Mouse (Mus musculus) frontal cortex, postnatal 36 days (tissue): Measurements from ENCODE around the gene Nfkbiz.

ENCODE experiments used
- DNase-seq, 2 experiments: peaks; one replicate each; pipeline ENCODE4 v3.0.0; 2022; ENCODE audit warnings: low spot score in 2 of 2

Nfkbiz gene

DNA sequence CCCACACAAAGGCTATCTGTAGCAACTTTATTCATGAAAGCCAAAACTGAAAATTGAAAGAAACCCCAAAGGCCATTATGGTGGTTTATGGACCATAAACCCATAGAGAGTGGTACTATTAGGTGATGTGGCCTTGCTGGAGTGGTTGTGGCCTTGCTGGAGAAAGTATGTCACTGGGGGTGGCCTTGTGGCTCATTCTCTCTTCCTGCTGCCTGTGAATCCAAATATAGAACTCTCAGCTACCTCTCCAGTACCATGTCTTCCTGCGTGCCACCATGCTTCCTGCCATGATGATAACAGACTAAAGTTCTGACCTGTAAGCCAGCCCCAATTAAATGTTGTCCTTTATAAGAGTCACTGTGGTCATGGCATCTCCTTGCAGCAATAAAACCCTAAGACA, 33.9 kb downstream of the Nfkbiz start:
- DNase-seq = no peak

DNA sequence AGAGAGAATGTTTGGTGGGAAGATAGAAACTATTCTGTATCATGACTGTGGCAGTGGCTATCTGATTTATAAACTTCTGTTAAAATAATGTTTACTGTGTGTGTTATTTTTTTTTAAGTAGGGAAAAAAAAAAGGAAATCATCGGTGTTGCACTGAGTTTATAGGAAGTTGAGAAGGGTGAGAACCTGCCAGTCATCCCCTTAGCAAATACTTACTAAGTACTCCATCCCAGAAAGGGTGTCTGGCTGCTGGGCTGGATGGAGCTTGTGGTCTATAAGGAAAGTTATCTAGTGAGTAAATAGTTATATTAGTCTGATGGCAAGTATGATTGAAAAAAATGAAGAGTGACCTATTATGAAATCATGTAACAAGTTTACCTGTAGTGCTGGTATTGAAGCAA, 37.1 kb downstream of the Nfkbiz start:
- DNase-seq = no peak

DNA sequence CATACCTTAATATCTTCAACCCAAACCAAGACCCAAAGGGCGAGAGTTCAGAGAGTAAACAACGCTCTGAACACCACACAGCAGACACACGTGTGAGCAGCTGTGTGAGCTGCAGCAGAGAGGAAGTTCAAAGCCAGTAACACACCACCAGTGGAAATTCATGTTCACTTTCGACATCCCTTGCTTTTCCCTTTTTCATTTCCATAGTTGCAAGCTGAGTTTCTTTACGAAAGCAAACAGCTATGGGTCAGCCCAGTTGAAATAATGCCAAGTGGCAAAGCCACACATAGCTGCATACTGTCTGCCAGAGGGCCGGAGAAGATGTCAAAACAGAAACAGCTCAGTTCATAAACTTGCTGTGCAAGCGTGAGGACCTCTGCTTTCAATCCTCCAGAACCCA, 39.9 kb downstream of the Nfkbiz start:
- DNase-seq = no peak

- DNase-seq = no peak
Measured at GRCm38 (mm10) chr16:55790326-55790725, 48.4 kb downstream of the Nfkbiz start.

DNA sequence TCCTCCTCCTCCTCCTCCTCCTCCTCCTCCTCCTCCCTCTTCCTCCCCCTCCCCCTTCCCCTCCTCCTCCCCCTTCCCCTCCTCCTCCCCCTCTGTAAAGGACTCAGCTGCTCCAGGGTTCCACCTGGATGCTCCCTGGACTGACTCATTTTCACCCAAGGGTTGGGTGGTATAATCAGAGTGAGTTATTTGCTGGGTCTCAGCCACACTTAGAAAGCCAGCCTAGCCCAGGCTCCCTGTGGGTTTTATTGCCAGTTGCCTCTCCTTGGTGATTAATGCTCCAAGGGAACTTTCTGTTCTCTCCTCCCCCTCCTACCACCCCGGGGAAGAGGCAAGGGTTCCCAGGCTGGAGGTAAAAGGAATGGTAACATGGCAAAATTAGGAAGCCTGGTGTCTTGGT, 49.4 kb downstream of the Nfkbiz start:
- DNase-seq = no peak

- DNase-seq = no peak
Measured at GRCm38 (mm10) chr16:55788671-55789070, 50.0 kb downstream of the Nfkbiz start.

- no peak for DNase-seq
Measured at GRCm38 (mm10) chr16:55787385-55788072, 51.2 kb downstream of the Nfkbiz start.

GRCm38 (mm10) chr16:55784379-55784778, 54.3 kb downstream of the Nfkbiz start:
- DNase-seq = no peak

GRCm38 (mm10) chr16:55783923-55784322, 54.8 kb downstream of the Nfkbiz start:
- DNase-seq = no peak

GRCm38 (mm10) chr16:55782911-55783310, 55.8 kb downstream of the Nfkbiz start:
- DNase-seq = no peak

DNA sequence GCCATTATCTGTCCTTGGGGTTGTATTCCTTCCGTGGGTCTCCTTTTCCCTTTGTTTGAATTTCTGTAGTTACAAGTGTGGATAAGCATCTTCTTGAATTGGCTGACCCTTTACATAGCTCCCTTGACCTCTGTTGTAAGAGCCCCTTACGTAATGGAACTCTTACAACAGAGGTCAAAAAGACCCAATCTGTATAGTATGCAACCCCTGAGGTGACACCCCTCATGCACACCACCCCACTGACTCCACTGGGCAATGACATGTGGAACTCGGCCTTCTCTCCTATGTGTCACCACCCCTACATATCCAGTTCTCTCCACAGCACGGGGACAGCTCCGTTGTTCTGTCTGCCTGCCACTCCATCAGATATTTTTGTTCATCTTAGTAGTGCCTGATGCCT, 56.9 kb downstream of the Nfkbiz start:
- no peak for DNase-seq

DNA sequence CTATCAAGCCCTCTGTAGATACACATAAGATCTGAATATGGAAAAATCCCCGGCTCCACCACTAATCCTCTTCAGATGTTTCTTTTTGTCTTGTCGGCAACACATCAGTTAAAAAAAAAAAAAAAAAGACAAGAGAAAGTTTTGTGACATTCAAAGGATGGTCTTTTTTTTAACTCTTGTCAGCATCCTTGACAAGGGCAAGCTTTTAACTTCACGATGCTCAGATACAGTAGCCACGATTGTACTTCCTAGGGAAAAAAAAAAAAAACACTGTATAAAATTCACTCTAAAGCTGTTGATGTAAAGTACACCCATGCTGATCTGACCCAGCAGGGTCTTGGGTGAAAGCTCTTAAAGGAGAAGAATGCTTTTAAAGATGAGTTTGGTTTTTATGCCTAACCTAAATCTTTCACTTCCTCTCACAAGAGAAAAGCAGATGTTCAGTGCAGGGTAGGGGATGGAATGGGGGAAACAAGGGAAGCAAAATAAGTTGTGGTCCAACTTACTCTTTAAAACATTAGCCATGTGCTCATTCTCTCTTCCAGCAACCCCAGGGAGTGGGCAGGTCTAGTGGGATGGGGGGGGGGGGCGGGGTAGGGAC, 57.6 kb downstream of the Nfkbiz start:
- DNase-seq = no peak

GRCm38 (mm10) chr16:55776329-55776728, 62.4 kb downstream of the Nfkbiz start:
- DNase-seq = no peak

DNA sequence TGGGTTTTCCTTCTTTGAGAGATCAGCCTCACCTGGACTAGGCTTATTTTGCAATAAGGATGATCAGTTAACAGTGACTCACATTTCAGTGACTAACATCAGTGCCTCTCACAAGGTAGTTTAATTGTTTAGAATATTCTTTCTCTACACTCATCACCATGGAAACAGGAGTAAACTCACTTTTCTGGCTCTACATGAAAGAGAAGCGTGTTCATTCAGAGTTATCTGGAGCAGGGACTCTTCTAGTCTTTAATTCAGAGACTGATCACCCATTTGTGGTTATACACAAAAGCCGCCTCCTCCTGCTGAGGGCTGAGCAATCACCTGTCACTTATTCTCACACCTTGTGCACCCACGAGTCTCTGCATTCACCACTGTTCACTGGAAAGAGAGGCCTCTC, 68.5 kb downstream of the Nfkbiz start:
- DNase-seq = no peak
